Mouse (Mus musculus) megakaryocyte, adult 5-6 weeks (primary cell): ENCODE results near the gene Apbb1ip. TPM values are rescaled to one million over a fixed set of nuclear protein-coding genes. Genes with fewer than 3 reads are reported as not detected.

ENCODE experiments used
- ATAC-seq: 2 replicates; pipeline ENCODE4 v1.8.0; 2016; ENCODE audit warnings: mild to moderate bottlenecking, inconsistent platforms; ENCODE audit not compliant: poor library complexity, severe bottlenecking
- total RNA-seq, 2 experiments: library from RNA; stranded (forward) in 1 of 2; stranded (reverse) in 1 of 2; fragments of 153-499, 151-499 nt in 1 of 2; fragments of 221-1000, 200-1000 nt in 1 of 2; gene quantifications; 2 replicates each; pipeline versions ENCODE4 v1.2.3 to v1.2.4; 2015 to 2017

The Apbb1ip gene
- total RNA-seq, 2 experiments from 2014 or later, result 27.6 to 194 TPM

DNA sequence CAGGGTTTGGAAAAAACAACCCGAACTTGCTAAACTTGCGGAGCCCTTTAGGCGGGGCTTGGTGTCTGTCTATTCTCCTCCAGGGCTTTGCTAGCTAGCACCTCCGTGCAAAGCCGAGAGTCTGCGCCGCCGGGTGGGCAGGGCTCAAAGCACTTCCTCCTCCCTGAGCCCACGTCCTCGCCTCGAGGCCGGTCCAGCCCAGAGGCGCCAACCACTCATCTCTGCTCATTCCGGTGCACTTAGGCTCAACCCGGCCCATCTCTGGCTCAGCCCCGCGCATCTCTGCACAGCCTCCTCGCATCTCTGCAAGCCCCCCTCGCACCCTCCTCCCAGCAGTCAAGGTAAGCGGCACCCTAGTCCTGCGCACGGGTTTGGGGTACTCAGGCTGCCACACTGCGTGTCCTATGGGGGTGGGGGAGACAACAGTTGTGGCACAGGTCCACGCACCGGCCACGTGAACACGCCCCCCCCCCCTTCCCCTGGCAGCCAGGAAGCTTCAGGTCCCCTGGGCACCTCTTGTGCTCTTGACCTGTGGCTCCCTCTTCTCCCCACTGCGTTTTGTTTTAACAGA is 372 bp downstream of the Apbb1ip start:
- ATAC-seq, result peak; percentile 85

DNA sequence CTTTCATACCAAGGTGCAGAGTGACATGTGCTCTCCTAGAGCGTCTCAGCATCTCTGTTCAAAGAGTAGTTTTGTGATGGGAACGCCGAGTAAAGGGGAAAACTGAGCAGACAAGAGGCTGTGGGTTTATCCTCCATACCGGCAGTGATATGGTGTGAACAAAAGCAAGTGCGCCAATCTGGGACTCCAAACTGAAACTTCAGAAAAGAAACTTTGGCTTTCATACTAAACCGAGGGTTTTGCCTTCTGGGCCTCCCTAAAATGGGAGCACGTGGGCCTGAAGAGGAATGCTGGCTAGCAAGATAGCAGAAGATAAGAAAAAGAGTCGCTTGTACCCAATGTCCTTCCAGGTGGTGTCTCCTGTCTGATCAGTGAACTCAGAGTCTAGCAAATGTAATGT is 1.3 kb downstream of the Apbb1ip start:
- ATAC-seq, result no peak

DNA sequence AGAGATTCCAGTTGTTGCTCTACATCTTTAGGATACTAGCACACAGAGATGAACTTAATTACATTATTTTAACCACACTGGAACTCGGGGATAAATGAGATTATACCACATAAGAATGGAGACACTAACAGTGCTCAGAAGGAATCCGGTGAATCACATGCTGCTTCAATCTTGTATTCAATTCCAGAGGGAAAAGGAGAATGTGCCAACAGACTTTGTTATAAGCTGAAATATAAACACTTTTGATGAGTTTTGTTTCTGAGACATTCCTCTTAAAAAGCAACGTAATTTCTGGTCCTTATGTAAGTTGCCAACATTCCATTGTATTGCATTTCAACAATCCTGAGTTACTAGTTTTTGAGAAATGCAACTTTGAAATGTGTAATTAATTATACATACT is 1.8 kb downstream of the Apbb1ip start:
- ATAC-seq, result no peak

DNA sequence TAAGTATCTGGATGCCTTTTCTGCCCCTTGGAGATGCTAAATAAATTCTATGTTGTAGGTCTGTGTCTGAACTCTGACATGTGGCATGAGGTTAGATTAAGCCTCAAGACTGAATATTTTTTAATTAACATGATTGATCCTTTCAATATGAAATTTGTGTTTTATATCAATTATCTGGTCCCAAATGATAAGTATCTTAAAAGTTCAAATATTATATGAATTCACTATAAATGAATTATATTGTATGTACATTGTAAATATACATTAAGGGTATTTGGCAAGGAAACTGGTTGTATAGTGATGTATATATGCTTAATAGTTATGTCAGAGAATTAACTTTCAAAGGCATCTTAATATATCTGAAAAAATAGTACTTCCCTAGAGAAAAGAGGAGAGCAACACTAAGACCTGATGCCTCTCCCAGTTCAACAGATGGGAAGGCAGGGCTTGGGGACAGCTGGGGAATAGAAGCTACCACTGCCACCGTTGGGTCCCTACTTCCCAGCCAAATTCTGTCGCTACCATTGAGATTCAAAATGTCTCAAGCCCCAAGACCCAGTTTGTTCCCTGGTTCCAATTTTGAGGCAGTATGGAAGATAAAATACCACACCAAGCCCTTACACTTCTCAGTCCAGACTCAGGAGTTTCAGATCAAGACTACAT is 2.8 kb downstream of the Apbb1ip start:
- no peak for ATAC-seq

DNA sequence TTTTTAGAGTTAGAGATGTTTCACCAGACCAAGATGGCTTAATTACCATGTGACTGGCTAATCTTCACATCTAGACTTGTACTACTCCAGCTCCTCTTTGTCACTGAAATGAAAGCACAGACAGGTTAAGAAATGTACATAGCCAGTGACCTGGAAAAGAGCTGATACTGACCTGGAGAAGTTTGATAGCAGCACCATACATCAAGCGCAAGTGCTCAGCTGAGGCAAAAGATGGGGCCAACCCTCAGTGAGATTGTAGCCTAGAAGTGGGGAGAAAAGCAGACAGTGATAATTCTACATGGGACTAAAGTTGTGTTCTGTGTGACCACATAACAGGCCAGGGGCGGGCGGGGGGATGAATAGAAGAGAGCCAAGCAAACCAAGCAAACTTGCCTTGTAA is 3.9 kb downstream of the Apbb1ip start:
- no peak for ATAC-seq

DNA sequence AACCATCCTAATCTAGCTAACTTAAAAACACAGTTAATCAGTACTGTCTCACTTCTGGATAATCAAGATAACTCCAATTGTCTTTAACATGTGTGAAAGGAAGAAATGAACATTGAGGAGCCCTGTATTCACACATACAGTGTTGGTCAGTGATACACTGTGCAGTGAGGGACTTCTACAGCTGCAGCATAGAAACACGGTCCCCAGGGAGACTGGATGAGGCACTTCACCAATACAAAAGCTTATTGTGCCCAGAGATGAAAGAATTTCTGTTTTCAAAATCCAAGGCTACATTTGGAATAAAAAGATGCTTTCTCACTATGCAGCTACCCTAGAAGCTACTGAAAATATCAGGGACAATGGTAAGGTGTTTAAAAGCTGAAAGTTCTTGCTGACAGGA is 7.0 kb downstream of the Apbb1ip start:
- ATAC-seq, result no peak

DNA sequence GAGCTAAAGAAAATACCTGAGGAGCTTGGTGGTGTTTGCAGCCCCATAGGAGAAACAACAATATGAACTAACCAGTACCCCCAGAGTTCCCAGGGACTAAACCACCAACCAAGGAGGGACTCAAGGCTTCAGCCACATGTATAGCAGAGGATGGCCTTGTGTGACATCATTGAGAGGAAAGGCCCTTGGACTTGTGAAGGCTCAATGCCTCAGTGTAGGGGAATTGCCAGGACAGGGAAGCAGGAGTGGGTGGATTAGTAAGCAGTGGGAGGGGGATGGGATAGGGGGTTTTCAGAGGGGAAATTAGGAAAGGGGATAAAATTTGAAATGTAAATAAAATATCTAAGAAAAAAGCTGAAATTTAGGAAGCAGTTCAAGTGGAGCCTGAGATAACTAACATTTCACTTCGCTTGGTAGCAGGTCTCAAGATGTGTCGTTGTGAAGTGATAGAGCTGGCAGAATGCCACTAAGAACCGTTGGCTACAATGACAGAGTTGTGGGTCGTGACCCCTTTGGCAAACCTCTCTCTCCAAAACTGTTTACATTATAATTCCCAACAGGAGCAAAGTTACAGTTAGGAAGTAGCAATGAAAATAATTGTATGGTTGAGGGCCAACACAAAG is 7.6 kb downstream of the Apbb1ip start:
- no peak for ATAC-seq

DNA sequence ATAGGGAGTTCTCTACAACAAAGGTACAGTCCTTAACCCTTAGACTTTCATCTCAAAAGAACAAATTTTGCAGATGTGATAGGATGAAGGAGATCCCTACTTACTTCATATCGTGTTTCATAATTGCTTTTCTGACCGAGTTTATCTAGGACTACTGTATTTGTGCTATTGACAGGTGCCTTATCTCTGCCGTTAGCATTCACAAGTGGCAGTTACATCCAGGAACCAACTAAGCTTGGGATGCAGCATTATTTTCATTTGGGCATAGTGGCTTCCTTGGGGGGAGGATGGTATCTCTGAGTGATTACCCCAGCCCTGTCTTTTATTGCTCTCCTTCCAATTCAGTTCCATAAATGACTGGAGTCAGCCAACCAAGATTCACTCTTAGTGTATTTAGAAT is 8.2 kb downstream of the Apbb1ip start:
- no peak for ATAC-seq

DNA sequence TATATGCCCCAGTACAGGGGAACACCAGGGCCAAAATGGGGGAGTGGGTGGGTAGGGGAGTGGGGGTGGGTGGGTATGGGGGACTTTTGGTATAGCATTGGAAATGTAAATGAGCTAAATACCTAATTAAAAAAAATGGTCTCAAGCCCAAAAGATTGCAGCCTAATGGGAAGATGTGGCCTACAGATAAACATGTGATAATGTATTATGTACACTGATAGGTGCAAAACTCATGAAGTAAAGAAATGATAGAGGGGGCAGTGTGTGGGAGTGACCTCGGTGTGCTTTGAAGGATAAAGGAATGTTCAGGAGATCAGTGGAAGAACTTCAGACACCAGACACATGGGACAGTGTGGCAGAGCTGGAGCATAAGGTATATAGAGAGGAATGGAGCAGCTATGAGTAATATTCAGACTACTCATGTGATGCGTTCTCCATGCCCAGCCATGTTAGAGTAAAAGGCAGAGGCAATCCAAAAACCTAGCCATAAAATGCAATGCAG is 9.3 kb downstream of the Apbb1ip start:
- ATAC-seq, result no peak

DNA sequence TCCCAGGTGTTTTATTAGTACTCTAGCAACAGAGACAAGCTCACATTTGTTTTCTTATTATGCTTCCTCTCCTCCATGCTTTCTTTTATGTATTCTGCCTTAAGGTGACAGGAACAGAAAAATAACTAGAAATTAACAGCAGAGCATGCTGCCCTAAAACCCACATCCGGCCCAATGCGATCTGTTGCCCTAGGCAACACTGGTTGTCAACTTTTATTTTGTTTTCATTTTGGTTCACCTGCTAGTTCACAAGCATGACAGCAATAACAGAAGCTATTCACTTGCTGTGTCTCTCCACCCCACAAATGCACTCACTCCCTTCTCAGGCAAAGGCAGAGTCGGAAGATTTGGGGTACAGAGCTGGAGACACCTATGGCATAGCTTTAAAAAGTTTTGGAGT is 10.3 kb downstream of the Apbb1ip start:
- ATAC-seq, result peak; percentile 86

DNA sequence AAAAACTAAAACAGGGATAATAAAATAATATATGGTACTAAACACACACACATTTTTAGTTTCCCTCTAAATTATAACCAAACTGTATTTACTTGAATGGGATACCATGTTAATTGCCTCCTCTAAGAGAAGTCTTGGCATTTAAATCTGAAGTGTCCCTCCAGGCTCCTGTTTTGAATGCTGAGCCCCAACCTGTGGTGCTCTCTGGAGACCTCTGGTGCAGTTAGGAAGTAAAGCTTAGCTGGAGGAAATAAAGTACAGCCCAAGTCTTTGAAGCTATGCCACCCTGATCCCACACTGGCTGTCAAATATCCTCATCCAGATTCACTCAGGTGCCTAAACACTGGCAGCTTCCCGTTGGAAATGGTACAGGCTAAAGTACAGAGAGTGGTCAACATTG is 10.9 kb downstream of the Apbb1ip start:
- ATAC-seq, result no peak

DNA sequence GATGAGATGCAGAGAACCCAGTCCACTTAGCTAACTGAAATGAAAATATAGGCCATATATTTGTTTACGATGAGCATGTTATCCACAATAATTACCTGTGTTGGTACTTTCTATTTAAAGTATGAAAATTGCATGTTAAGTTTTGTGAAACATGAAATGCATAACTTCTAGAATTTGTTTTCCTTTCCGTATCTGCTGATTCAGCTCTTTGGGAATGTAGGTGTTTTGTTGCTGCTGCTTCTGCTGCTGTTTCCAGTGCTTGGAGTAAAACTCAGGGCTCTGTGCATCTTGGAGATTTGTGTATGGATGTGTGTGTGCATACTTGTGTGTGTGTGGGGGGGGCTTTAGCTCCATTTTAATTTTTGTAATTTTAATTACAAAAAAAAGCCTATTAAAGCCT is 14.8 kb downstream of the Apbb1ip start:
- no peak for ATAC-seq

DNA sequence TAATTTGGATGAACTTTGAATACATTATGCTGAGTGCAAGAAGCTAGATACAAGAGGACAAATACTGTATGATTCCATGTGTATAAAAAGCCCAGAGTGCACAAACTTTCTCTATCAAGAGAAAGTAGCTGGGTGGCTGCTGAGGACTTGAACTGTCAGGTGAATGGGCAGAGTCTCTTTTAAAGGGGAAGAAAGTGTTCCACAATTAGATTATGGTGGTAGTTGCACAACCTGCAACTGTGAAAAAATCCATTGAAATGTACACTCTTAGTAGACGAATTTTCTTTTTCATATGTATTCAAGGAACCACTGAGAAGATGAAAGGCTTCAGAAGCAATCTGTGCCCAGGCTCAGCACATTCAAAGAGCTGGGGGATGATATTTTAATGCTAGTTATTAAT is 15.7 kb downstream of the Apbb1ip start:
- peak; percentile 54 for ATAC-seq

DNA sequence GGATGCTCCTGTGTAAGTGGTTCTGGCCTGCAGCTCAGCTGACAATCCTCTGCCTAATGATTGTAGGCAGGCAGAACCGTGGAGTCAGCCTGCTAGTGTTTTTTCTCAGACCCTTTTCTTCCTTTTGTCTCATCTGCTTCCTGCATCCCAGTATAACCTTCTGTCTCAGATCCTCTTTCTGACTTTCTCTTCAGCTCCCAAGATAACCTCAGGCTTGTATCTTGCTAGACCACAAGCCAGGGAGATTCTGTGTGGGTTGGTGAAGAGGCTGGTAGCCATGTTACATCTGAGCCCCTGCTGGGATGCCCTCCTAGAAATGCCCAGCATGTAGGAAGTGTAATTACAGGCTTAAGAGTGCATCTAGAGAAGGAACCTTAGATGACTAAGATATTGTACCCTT is 16.5 kb downstream of the Apbb1ip start:
- ATAC-seq, result peak; percentile 76

DNA sequence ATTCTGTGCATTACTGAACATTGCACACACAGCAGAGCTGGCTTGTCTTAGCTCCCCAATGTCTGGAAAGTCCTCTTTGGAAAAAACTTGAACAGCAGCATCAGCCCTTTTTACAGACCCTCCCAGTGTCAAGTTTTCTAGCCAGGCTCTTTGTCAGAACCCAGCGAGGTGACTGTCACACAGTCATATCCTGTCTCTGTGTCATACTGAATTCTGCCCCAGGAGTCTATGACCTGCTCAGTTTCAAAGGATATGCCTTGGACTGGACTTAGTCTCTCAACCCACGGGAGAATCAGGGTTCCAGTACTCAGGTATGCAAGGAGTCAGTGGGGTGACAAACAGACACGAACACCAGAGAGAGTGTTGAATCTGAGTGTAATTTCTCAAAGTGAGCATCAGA is 21.2 kb downstream of the Apbb1ip start:
- 0 out of 2 replicates have a peak, but pooled peaks have one; percentile 22 for ATAC-seq

DNA sequence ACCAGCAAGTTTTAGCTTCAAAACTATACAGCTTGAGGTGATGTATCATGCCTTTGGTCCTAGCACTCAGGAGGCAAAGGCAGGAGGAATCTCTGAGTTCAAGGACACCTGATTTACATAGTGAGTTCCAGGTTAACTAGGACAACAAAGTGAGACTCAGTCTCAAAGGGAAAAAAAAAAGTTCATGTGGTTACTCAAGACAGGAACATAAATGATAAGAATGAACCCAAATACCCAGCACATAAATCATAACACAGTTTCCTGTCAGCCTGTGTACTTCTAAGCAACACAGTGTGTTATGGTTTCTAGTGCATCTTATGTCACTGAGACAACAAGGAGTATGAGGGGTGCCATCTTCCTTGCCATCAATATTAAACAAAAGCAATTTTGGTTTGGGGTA is 22.6 kb downstream of the Apbb1ip start:
- no peak for ATAC-seq

DNA sequence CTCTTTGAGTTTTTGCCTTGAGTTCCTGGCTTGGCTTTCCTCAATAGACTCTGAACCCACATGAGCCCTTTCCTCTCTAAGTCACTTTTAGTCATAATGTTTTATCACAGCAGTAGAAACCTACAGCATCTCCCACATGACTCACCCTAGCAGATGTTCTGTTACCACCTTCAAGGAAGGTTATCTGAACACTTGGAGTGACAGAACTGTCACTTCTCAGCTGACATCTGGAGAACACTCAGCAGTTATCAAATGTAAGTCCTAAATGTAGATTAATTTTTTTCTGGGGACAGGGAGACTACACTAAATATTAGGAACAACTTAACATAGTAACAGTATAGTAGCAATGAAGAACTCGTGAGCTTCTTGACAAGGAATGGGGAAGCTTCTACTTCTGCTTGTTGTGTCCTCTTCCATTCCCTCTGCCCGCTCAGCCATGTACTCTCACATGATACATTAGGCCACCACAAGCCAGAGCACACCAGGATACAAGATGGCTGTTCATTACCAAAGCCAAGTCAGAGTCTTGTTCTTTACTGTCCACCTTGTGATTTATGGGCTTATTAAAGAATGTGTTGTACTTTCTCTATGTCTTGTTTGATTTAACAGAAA is 25.6 kb downstream of the Apbb1ip start:
- ATAC-seq, result peak; percentile 92

DNA sequence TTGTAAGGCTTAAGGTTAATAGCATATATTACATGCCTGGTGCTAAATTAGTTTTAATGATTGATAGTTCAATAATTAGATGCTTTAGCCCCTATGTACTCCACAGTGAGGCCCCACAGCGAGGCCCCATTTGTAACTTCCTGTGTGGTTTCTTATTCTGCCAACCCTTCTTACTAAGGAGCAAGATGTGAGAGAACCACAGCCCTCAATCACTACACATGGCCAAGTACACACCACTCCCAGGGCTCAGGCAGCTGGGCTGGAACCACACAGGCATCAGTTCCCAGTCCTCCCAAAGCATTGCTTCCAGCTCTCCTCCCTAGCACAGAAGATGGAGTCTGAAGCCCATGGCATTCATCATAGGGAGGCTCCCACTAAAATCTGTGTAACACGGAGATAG is 31.7 kb downstream of the Apbb1ip start:
- peak; percentile 45 for ATAC-seq

DNA sequence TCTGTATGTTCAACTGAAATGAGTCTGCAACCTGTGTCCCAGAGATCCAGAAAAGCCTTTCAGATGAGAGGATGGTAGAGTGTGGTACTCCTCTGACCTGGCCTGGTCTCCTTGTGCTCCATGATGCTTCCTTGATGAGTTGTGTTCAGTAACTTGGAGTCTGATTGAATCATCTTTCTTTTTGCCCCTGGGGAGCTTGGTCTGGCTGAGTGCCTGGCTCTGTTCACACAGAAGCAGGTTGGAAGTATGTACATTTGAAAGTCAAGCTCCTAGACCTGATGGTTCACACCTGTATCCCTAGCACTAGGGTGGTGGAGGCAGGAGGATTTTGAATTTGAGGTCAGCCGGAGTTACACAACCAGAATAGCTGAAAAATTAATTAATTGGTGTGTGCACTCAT is 32.7 kb downstream of the Apbb1ip start:
- no peak for ATAC-seq

DNA sequence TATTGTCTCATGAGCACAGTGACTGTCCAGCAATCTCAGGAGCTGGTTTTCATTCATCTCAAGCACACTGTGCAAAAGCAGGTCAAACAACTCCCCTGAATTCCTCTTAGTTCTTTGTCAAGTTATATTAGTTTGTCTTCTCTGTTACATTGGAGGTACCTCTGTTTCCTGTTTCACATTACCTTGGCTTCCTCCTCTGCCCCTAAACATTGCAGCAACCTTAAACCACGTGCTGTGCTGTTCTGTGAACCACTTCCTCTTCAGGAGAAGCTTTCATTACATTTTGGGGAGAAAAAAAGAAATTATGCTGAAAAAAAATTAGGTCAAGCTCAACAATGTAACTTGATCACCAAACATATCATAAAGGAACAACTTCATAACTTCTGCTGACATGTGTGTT is 33.4 kb downstream of the Apbb1ip start:
- peak; percentile 65 for ATAC-seq

DNA sequence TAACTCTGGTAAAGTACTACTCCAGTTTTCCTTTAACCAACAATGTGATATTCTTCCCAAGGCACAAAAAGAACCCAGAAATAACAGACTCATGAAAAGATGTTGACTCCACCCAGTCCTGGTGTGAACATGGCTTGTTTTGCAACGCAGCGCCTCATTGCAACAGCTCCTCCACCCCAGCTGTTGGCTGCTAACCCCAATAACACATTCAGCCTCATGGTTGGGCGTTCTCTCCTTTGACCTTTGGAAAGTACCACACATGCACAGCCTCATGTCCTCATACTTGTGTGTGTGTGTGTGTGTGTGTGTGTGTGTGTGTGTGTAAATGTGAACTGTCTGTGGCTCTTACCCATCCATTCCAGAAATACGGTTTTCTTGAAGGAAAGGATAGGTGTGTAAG is 37.0 kb downstream of the Apbb1ip start:
- ATAC-seq, result peak; percentile 74

DNA sequence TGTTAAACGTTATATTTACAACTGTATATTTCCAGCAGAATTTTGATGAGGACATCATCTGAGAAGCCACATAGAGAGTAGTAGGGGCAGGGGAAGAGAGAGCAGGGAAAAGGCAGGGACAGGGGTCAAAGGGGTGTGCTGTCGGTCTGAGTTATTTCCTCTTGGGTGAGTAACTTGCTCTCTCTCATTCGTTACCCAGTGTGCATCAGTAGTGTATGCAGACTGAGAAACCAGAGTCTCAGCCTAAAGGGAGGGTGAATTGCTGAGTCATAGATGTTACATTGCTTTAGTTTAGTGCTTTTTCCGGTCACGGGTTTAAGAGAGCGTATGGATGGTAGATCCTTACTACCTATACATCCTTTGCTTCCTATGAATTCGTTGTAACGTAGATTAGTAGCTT is 37.6 kb downstream of the Apbb1ip start:
- peak; percentile 59 for ATAC-seq
